Mouse (Mus musculus): Measurements from ENCODE around the gene Lpcat2b.

- TF ChIP-seq GATA1 (IDR thresholded peaks at IDR 0.05; ENCODE audit: borderline replicate concordance, low read length) (no peak), FLI1 (IDR thresholded peaks at IDR 0.05; ENCODE audit: low read length) (no peak)
Observed at GRCm38 (mm10) chr5:107436587-107437209, 5.3 kb downstream of the Lpcat2b start.

Measured in megakaryocyte, embryonic 14.5 days (primary cell).